Mouse (Mus musculus) CH12.LX (cell line): ENCODE results near the gene Cald1. TPM values are rescaled to one million over a fixed set of nuclear protein-coding genes. Genes with fewer than 3 reads are reported as not detected.

Experiments
- DNase-seq: peaks from one replicate; pipeline ENCODE4 v3.0.0-alpha.2; 2013; ENCODE audit errors: extremely low read depth
- H3K27ac ChIP-seq: 2 replicates; pipeline ENCODE4 v1.5.1; 2012; ENCODE audit warnings: low read depth, mild to moderate bottlenecking, control low read depth, moderate library complexity; ENCODE audit not compliant: insufficient read depth
- H3K27me3 ChIP-seq: replicated peaks from 2 replicates; pipeline ENCODE3; 2012; ENCODE audit warnings: inconsistent platforms
- H3K36me3 ChIP-seq, 2 experiments: replicated peaks in 1 of 2; 2 replicates each; pipeline versions ENCODE3 to v1.6.1; 2012; ENCODE audit warnings: inconsistent platforms in 1 of 2, low read length in 1 of 2, mild to moderate bottlenecking in 1 of 2, mixed read lengths in 1 of 2, moderate library complexity in 1 of 2; ENCODE audit not compliant: control insufficient read depth in 1 of 2, insufficient read depth in 1 of 2
- H3K4me1 ChIP-seq, 2 experiments: 2 replicates each; pipeline ENCODE4 v1.6.1; 2012; ENCODE audit warnings: inconsistent platforms in 1 of 2, moderate library complexity in 1 of 2; ENCODE audit not compliant: insufficient read depth in 2 of 2, control insufficient read depth in 1 of 2
- H3K4me2 ChIP-seq: 2 replicates; pipeline ENCODE4 v1.6.1; 2012; ENCODE audit warnings: low read depth, mild to moderate bottlenecking, control low read depth; ENCODE audit not compliant: poor library complexity, insufficient read depth, severe bottlenecking
- H3K4me3 ChIP-seq, 3 experiments: fragments of 150-350 bp in 1 of 3; sonication (generic) in 1 of 3; replicated peaks in 1 of 3; 2 replicates each; pipeline versions ENCODE3 to v1.5.1; 2011 to 2012; ENCODE audit warnings: low read depth in 2 of 3, low read length in 2 of 3, mild to moderate bottlenecking in 2 of 3, moderate library complexity in 2 of 3, control low read depth in 1 of 3, improper control_type of control experiment in 1 of 3, inconsistent platforms in 1 of 3, mixed read lengths in 1 of 3; ENCODE audit not compliant: poor library complexity in 1 of 3
- H3K79me2 ChIP-seq: replicated peaks from 2 replicates; pipeline ENCODE4 v1.6.1; 2012; ENCODE audit warnings: mild to moderate bottlenecking, moderate library complexity; ENCODE audit not compliant: control insufficient read depth, poor library complexity, insufficient read depth, severe bottlenecking; ENCODE audit errors: extremely low read depth
- H3K9ac ChIP-seq: 2 replicates; pipeline ENCODE4 v1.6.1; 2012; ENCODE audit warnings: low read depth, mild to moderate bottlenecking, control low read depth, moderate library complexity; ENCODE audit not compliant: insufficient read depth
- H3K9me3 ChIP-seq: replicated peaks from 2 replicates; pipeline ENCODE3; 2012; ENCODE audit warnings: low read length, inconsistent platforms, mixed read lengths
- BHLHE40 ChIP-seq: IDR thresholded peaks from 2 replicates; pipeline ENCODE4 v1.6.1; 2011; ENCODE audit warnings: mild to moderate bottlenecking, low read depth, low read length, improper control_type of control experiment
- CHD1 ChIP-seq: IDR thresholded peaks from 2 replicates; pipeline ENCODE4 v1.6.1; 2012; ENCODE audit warnings: low read depth, low read length, improper control_type of control experiment, inconsistent platforms
- CHD2 ChIP-seq: IDR thresholded peaks from 2 replicates; pipeline ENCODE4 v1.6.1; 2011; ENCODE audit warnings: low read length, improper control_type of control experiment
- CTCF ChIP-seq, 2 experiments: IDR thresholded peaks in 1 of 2; conservative IDR thresholded peaks in 1 of 2; 2 replicates each; pipeline ENCODE4 v1.5.1; 2011 to 2012; ENCODE audit warnings: low read depth in 2 of 2, low read length in 2 of 2, improper control_type of control experiment in 1 of 2, inconsistent platforms in 1 of 2, mild to moderate bottlenecking in 1 of 2, moderate library complexity in 1 of 2
- ELF1 ChIP-seq: IDR thresholded peaks from 2 replicates; pipeline ENCODE4 v1.6.1; 2014; ENCODE audit warnings: low read depth, mild to moderate bottlenecking, inconsistent platforms, low read length, improper control_type of control experiment
- EP300 ChIP-seq: IDR thresholded peaks from 2 replicates; pipeline ENCODE4 v1.6.1; 2011; ENCODE audit warnings: low read length, improper control_type of control experiment
- ETS1 ChIP-seq: conservative IDR thresholded peaks from 2 replicates; pipeline ENCODE4 v1.6.1; 2012; ENCODE audit warnings: low read depth, mild to moderate bottlenecking, inconsistent platforms, low read length, improper control_type of control experiment, moderate library complexity
- GABPA ChIP-seq: IDR thresholded peaks from 2 replicates; pipeline ENCODE4 v1.6.1; 2012; ENCODE audit warnings: low read depth, low read length, improper control_type of control experiment, inconsistent platforms; ENCODE audit not compliant: insufficient replicate concordance
- HCFC1 ChIP-seq: IDR thresholded peaks from 2 replicates; pipeline ENCODE4 v1.6.1; 2012; ENCODE audit warnings: low read depth, mild to moderate bottlenecking, inconsistent platforms, low read length, improper control_type of control experiment
- IRF4 ChIP-seq: IDR thresholded peaks from 2 replicates; pipeline ENCODE4 v1.6.1; 2014; ENCODE audit warnings: low read depth, mild to moderate bottlenecking, inconsistent platforms, low read length, improper control_type of control experiment
- JUND ChIP-seq: conservative IDR thresholded peaks from 2 replicates; pipeline ENCODE4 v1.6.1; 2011; ENCODE audit warnings: low read depth, low read length, improper control_type of control experiment
- KAT2A ChIP-seq: IDR thresholded peaks from 2 replicates; pipeline ENCODE4 v1.6.1; 2012; ENCODE audit warnings: low read length, improper control_type of control experiment, inconsistent platforms; ENCODE audit not compliant: insufficient replicate concordance
- MAZ ChIP-seq: IDR thresholded peaks from 2 replicates; pipeline ENCODE4 v1.6.1; 2012; ENCODE audit warnings: low read depth, mild to moderate bottlenecking, inconsistent platforms, low read length, improper control_type of control experiment, moderate library complexity
- MEF2A ChIP-seq: IDR thresholded peaks from 2 replicates; pipeline ENCODE4 v1.6.1; 2014; ENCODE audit warnings: low read depth, mild to moderate bottlenecking, inconsistent platforms, low read length, improper control_type of control experiment, borderline replicate concordance
- MXI1 ChIP-seq: IDR thresholded peaks from 2 replicates; pipeline ENCODE4 v1.6.1; 2011; ENCODE audit warnings: mild to moderate bottlenecking, low read depth, low read length, improper control_type of control experiment
- MYC ChIP-seq: IDR thresholded peaks from 2 replicates; pipeline ENCODE4 v1.6.1; 2011; ENCODE audit warnings: low read depth, mild to moderate bottlenecking, improper control_type of control experiment, low read length
- NELFE ChIP-seq: IDR thresholded peaks from 2 replicates; pipeline ENCODE4 v1.6.1; 2011; ENCODE audit warnings: low read depth, low read length, improper control_type of control experiment
- NRF1 ChIP-seq: IDR thresholded peaks from 2 replicates; pipeline ENCODE4 v1.6.1; 2014; ENCODE audit warnings: low read depth, mild to moderate bottlenecking, inconsistent platforms, low read length, improper control_type of control experiment, moderate library complexity
- POLR2A ChIP-seq: IDR thresholded peaks from 2 replicates; pipeline ENCODE4 v1.6.1; 2011; ENCODE audit warnings: low read depth, mild to moderate bottlenecking, improper control_type of control experiment, low read length
- RAD21 ChIP-seq: IDR thresholded peaks from 2 replicates; pipeline ENCODE4 v1.6.1; 2011; ENCODE audit warnings: low read depth, mild to moderate bottlenecking, low read length, improper control_type of control experiment, moderate library complexity
- SMC3 ChIP-seq: IDR thresholded peaks from 2 replicates; pipeline ENCODE4 v1.6.1; 2011; ENCODE audit warnings: low read depth, low read length, improper control_type of control experiment
- UBTF ChIP-seq: IDR thresholded peaks from 2 replicates; pipeline ENCODE4 v1.6.1; 2012; ENCODE audit warnings: low read depth, mild to moderate bottlenecking, inconsistent platforms, low read length, improper control_type of control experiment, moderate library complexity
- USF1 ChIP-seq: IDR thresholded peaks from 2 replicates; pipeline ENCODE4 v1.6.1; 2014; ENCODE audit warnings: low read depth, mild to moderate bottlenecking, inconsistent platforms, low read length, improper control_type of control experiment
- USF2 ChIP-seq: conservative IDR thresholded peaks from 2 replicates; pipeline ENCODE4 v1.6.1; 2011; ENCODE audit warnings: low read depth, low read length, improper control_type of control experiment
- ZKSCAN1 ChIP-seq: IDR thresholded peaks from 2 replicates; pipeline ENCODE4 v1.6.1; 2012; ENCODE audit warnings: low read depth, inconsistent platforms, low read length, improper control_type of control experiment, borderline replicate concordance
- ZNF384 ChIP-seq: IDR thresholded peaks from 2 replicates; pipeline ENCODE4 v1.6.1; 2012; ENCODE audit warnings: low read depth, low read length, improper control_type of control experiment, inconsistent platforms
- dilution Hi-C: fragments of 300-500 bp; cut with MboI; formaldehyde crosslinking; loops from 2 replicates; pipeline ENCODE4 v1.14.3; 2020; ENCODE audit warnings: low sequenced_read_pairs; ENCODE audit not compliant: extremely low pct_unique_long_range_greater_than_20kb, extremely low pct_ligation_motif_present
- in situ Hi-C: fragments of 300-500 bp; cut with MboI; formaldehyde crosslinking; loops from 3 replicates; pipeline ENCODE4 v1.14.3; 2019; ENCODE audit warnings: low sequenced_read_pairs, low pct_ligation_motif_present, low pct_unique_long_range_greater_than_20kb, mixed read lengths
- polyA plus RNA-seq: library from polyadenylated mRNA; unstranded; fragments of >175 nt; gene quantifications from 2 replicates; pipeline ENCODE4 v1.2.1, GENCODE M21; 2012; ENCODE audit warnings: low read depth; ENCODE audit not compliant: insufficient read length
- total RNA-seq, 2 experiments: library from RNA; depleted of rRNA; stranded (reverse); fragments of 300-350 nt in 1 of 2; fragments of >200 nt in 1 of 2; gene quantifications; 2 replicates each; pipeline ENCODE4 v1.2.3; 2012 to 2014

The Cald1 gene
- total and polyA plus RNA-seq, 3 experiments, result 0.55 to 4.0 (median 1.1) TPM

DNA sequence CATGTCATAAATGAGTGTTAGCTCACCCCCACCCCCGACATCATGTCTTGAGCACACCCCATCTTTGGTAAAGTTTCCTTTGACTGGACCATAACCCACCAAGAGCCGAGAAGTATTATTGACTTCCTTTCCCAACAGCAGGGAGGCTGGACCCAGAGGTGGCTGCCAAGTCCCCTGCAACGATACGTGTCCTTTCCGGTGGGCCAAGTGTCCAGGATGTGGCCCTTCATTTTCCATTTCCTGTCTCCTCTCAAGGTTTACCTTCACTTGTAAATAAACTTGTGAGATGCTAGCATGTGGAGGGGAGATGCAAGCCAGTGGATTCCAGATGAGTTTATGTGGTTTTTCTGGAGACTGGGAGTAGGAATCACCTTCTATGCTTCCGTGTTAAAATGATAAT is 132.7 kb downstream of the Cald1 start:
- Histone ChIP-seq H3K4me3 (no peak overlapping the region), H3K9me3 (no peaks in the 10 kb centered on the region)
- TF ChIP-seq MEF2A (no peak), ELF1 (no peak), ZNF384 (no peak), USF1 (no peak), GABPA (no peak), KAT2A (no peak), IRF4 (no peak), MXI1 (no peak), SMC3 (no peak), CHD1 (no peak), UBTF (no peak), CTCF (conservative IDR thresholded peaks at IDR 0.05 in 1 of 2, IDR thresholded peaks at IDR 0.05 in 1 of 2; ENCODE audit: low read depth in 2 of 2, low read length in 2 of 2) (no peak), BHLHE40 (no peak)
- TF ChIP-seq, all 38 proteins: peak for 0
- dilution Hi-C loops (no loop called here), in situ Hi-C loops (no loop called here)
- Histone ChIP-seq H3K27me3 (no peaks in the 10 kb centered on the region), H3K4me2 (no peak overlapping the region), H3K9ac (no peak overlapping the region), H3K79me2 (no peaks in the 10 kb centered on the region), H3K27ac (no peak overlapping the region), H3K4me1 (peaks cover 0 to 14% of the 10 kb centered on the region in 2 experiments; a peak in 2 of 4 replicates), H3K36me3 (no peaks in the 10 kb centered on the region)
- no peak for DNase-seq

- TF ChIP-seq MEF2A, result no peak
- TF ChIP-seq NRF1, result no peak
- TF ChIP-seq ZNF384, result no peak
- no peak for TF ChIP-seq EP300
- TF ChIP-seq USF2, result no peak
- TF ChIP-seq ZKSCAN1, result no peak
- no peak for TF ChIP-seq RAD21
- TF ChIP-seq NELFE, result no peak
- TF ChIP-seq POLR2A, result no peak
- no peak for TF ChIP-seq JUND
- no peak for TF ChIP-seq HCFC1
- no peak for TF ChIP-seq KAT2A
- no peak for TF ChIP-seq CHD2
- TF ChIP-seq USF1, result no peak
- TF ChIP-seq ETS1, result no peak
- no peak for TF ChIP-seq SMC3
- TF ChIP-seq MYC, result no peak
- no peak for TF ChIP-seq MAZ
- DNase-seq, result no peak
- Histone ChIP-seq H3K27me3 (no peaks in the 10 kb centered on the region), H3K36me3 (no peaks in the 10 kb centered on the region), H3K9ac (no peak overlapping the region), H3K4me3 (no peak overlapping the region), H3K4me1 (peaks cover 0 to 15% of the 10 kb centered on the region in 2 experiments; a peak in 2 of 4 replicates), H3K4me2 (no peak overlapping the region), H3K9me3 (no peaks in the 10 kb centered on the region), H3K79me2 (no peaks in the 10 kb centered on the region), H3K27ac (no peak overlapping the region)
- dilution Hi-C loops (no loop called here), in situ Hi-C loops (no loop called here)
Measured at GRCm38 (mm10) chr6:34731529-34731928, 133.2 kb downstream of the Cald1 start.
